Mouse (Mus musculus) stomach, embryonic 16.5 days (tissue): ENCODE results near the gene Hmcn1. TPM values are rescaled to one million over a fixed set of nuclear protein-coding genes. Genes with fewer than 3 reads are reported as not detected.

Experiments
- ATAC-seq: fragments of 200-750 bp; cut with Nextera tagmentation; 2 replicates; pipeline ENCODE4 v1.8.0; 2017; ENCODE audit warnings: moderate number of reproducible peaks, moderate TSS enrichment; ENCODE audit not compliant: insufficient read depth, low FRiP score
- H3K27ac ChIP-seq: fragments of 300-500 bp; sonication (generic); 2 replicates; pipeline ENCODE4 v1.5.1; 2014; ENCODE audit warnings: low read length
- H3K27me3 ChIP-seq: fragments of 300-500 bp; sonication (generic); 2 replicates; pipeline ENCODE4 v1.6.1; 2014; ENCODE audit warnings: low read length, control low read depth, mixed read lengths; ENCODE audit not compliant: control insufficient read depth, insufficient read depth
- H3K36me3 ChIP-seq: fragments of 300-500 bp; sonication (generic); 2 replicates; pipeline ENCODE4 v1.6.1; 2014; ENCODE audit warnings: low read length; ENCODE audit not compliant: control insufficient read depth, insufficient read depth
- H3K4me1 ChIP-seq: fragments of 300-500 bp; sonication (generic); 2 replicates; pipeline ENCODE4 v1.6.1; 2014; ENCODE audit warnings: low read length, control low read depth, mixed read lengths; ENCODE audit not compliant: control insufficient read depth, insufficient read depth
- H3K4me2 ChIP-seq: fragments of 300-500 bp; sonication (generic); 2 replicates; pipeline ENCODE4 v1.6.1; 2014; ENCODE audit warnings: low read depth, low read length, mixed read lengths
- H3K4me3 ChIP-seq: fragments of 300-500 bp; sonication (generic); replicated peaks from 2 replicates; pipeline ENCODE4 v1.5.1; 2014; ENCODE audit warnings: mild to moderate bottlenecking, low read length
- H3K9ac ChIP-seq: fragments of 300-500 bp; sonication (generic); 2 replicates; pipeline ENCODE4 v1.6.1; 2014; ENCODE audit warnings: low read length
- H3K9me3 ChIP-seq: fragments of 300-500 bp; sonication (generic); replicated peaks from 2 replicates; pipeline ENCODE4 v1.6.1; 2016; ENCODE audit warnings: low read length, control low read depth; ENCODE audit not compliant: control insufficient read depth
- WGBS: fragments of 180-500 bp; shearing (Covaris S2); extraction: QIAGEN DNeasy Blood & Tissue Kit; methylation state at CpG from one replicate; pipeline ENCODE4 v1.1.7; 2014; 5-methylcytosine and 5-hydroxymethylcytosine counted together
- polyA plus RNA-seq: library from polyadenylated mRNA; unstranded; fragments of >200 nt; fragmentation: Nextera tagmentation; extraction: Ambion mirVana; gene quantifications from 2 replicates; pipeline ENCODE4 v1.2.1, GENCODE M21; 2015

The Hmcn1 gene
- polyA plus RNA-seq, 1 experiment from 2014 or later, result 13.6 TPM

- H3K36me3 ChIP-seq, result no peaks in the 10 kb centered on the region
- no peak overlapping the region for H3K4me2 ChIP-seq
- H3K9me3 ChIP-seq, result no peaks in the 10 kb centered on the region
- 74% methylated on average over 8 of the region's 8 CpGs for WGBS
- no peak for ATAC-seq
- H3K27me3 ChIP-seq, result no peaks in the 10 kb centered on the region
- no peak overlapping the region for H3K9ac ChIP-seq
- H3K4me3 ChIP-seq, result no peak overlapping the region
- H3K4me1 ChIP-seq, result 0 out of 2 replicates have a peak, but pooled peaks cover 7% of the 10 kb centered on the region
- H3K27ac ChIP-seq, result no peak overlapping the region
These were observed 192.5 kb downstream of the Hmcn1 start for GRCm38 (mm10) chr1:150800611-150801263.

- H3K27ac ChIP-seq, result no peak overlapping the region
- ATAC-seq, result no peak
- H3K27me3 ChIP-seq, result no peaks in the 10 kb centered on the region
These were observed 194.6 kb downstream of the Hmcn1 start for GRCm38 (mm10) chr1:150798651-150799050.

GRCm38 (mm10) chr1:150786746-150787145 lies 206.5 kb downstream of the Hmcn1 start:
- no peak for ATAC-seq
- Histone ChIP-seq H3K9me3 (no peaks in the 10 kb centered on the region), H3K4me2 (no peak overlapping the region), H3K4me1 (no peaks in the 10 kb centered on the region; the same call in 1 of the 2 replicates), H3K36me3 (no peaks in the 10 kb centered on the region), H3K27me3 (no peaks in the 10 kb centered on the region), H3K9ac (no peak overlapping the region), H3K27ac (no peak overlapping the region), H3K4me3 (no peak overlapping the region)
- WGBS, result 76% methylated on average over 6 of the region's 6 CpGs

More at GRCm38 (mm10) chr1:150798651-150799050, 194.6 kb downstream of the Hmcn1 start:
- H3K4me1 ChIP-seq, result 0 out of 2 replicates have a peak, but pooled peaks cover 7% of the 10 kb centered on the region
- H3K4me3 ChIP-seq, result no peak overlapping the region
- no peak overlapping the region for H3K9ac ChIP-seq
- WGBS, result 91% methylated on average over 5 of the region's 5 CpGs
- no peak overlapping the region for H3K4me2 ChIP-seq
- H3K9me3 ChIP-seq, result no peaks in the 10 kb centered on the region
- H3K36me3 ChIP-seq, result no peaks in the 10 kb centered on the region

GRCm38 (mm10) chr1:150783070-150783842 lies 210.0 kb downstream of the Hmcn1 start:
- H3K27ac ChIP-seq, result no peak overlapping the region
- no peak overlapping the region for H3K9ac ChIP-seq
- no peaks in the 10 kb centered on the region for H3K27me3 ChIP-seq
- no peaks in the 10 kb centered on the region for H3K36me3 ChIP-seq
- no peaks in the 10 kb centered on the region; the same call in 1 of the 2 replicates for H3K4me1 ChIP-seq
- WGBS, result 61% methylated on average over 15 of the region's 15 CpGs
- ATAC-seq, result no peak
- H3K9me3 ChIP-seq, result no peaks in the 10 kb centered on the region
- 0 out of 2 replicates have a peak overlapping the region, but pooled peaks have one; percentile 9 for H3K4me2 ChIP-seq
- H3K4me3 ChIP-seq, result no peak overlapping the region

GRCm38 (mm10) chr1:150779902-150780301 lies 213.3 kb downstream of the Hmcn1 start:
- Histone ChIP-seq H3K4me2 (no peak overlapping the region), H3K27me3 (no peaks in the 10 kb centered on the region), H3K9me3 (no peaks in the 10 kb centered on the region), H3K36me3 (no peaks in the 10 kb centered on the region), H3K4me3 (no peak overlapping the region), H3K9ac (no peak overlapping the region), H3K4me1 (no peaks in the 10 kb centered on the region; the same call in 1 of the 2 replicates), H3K27ac (no peak overlapping the region)
- no peak for ATAC-seq
- 49% methylated on average over 2 of the region's 2 CpGs for WGBS

- no peak overlapping the region for H3K9ac ChIP-seq
- H3K9me3 ChIP-seq, result no peaks in the 10 kb centered on the region
- no peak for ATAC-seq
- no peaks in the 10 kb centered on the region for H3K36me3 ChIP-seq
- no peaks in the 10 kb centered on the region for H3K27me3 ChIP-seq
- no peak overlapping the region for H3K4me3 ChIP-seq
- H3K4me2 ChIP-seq, result no peak overlapping the region
- H3K4me1 ChIP-seq, result no peaks in the 10 kb centered on the region
- no peak overlapping the region for H3K27ac ChIP-seq
These were observed 216.5 kb downstream of the Hmcn1 start for GRCm38 (mm10) chr1:150776741-150777140.

- Histone ChIP-seq H3K4me3 (no peak overlapping the region), H3K36me3 (no peaks in the 10 kb centered on the region), H3K27ac (no peak overlapping the region), H3K27me3 (no peaks in the 10 kb centered on the region), H3K9ac (no peak overlapping the region), H3K9me3 (no peaks in the 10 kb centered on the region), H3K4me1 (no peaks in the 10 kb centered on the region), H3K4me2 (no peak overlapping the region)
- no peak for ATAC-seq
- 67% methylated on average over 2 of the region's 2 CpGs for WGBS
These were observed 217.5 kb downstream of the Hmcn1 start for GRCm38 (mm10) chr1:150775742-150776141.

GRCm38 (mm10) chr1:150772958-150773357 lies 220.3 kb downstream of the Hmcn1 start:
- Histone ChIP-seq H3K9ac (no peak overlapping the region), H3K36me3 (no peaks in the 10 kb centered on the region), H3K4me2 (no peak overlapping the region), H3K4me1 (no peaks in the 10 kb centered on the region), H3K4me3 (no peak overlapping the region), H3K27me3 (no peaks in the 10 kb centered on the region), H3K9me3 (no peaks in the 10 kb centered on the region), H3K27ac (no peak overlapping the region)
- 94% methylated on average over 3 of the region's 3 CpGs for WGBS
- ATAC-seq, result no peak

- H3K27ac ChIP-seq, result no peak overlapping the region
- no peaks in the 10 kb centered on the region for H3K27me3 ChIP-seq
- H3K4me3 ChIP-seq, result no peak overlapping the region
- H3K4me1 ChIP-seq, result no peaks in the 10 kb centered on the region
- H3K4me2 ChIP-seq, result no peak overlapping the region
- no peak for ATAC-seq
- 75% methylated on average over 7 of the region's 7 CpGs for WGBS
- no peaks in the 10 kb centered on the region for H3K36me3 ChIP-seq
- no peaks in the 10 kb centered on the region for H3K9me3 ChIP-seq
- no peak overlapping the region for H3K9ac ChIP-seq
These were observed 222.2 kb downstream of the Hmcn1 start for GRCm38 (mm10) chr1:150770948-150771521.
